Mouse (Mus musculus) MEL (cell line): Measurements from ENCODE around the gene Anxa9.

Source experiments
- CHD1 ChIP-seq: IDR thresholded peaks from 2 replicates; pipeline ENCODE4 v1.6.1; 2012; ENCODE audit warnings: low read depth, mild to moderate bottlenecking, inconsistent platforms, low read length, improper control_type of control experiment
- CTCF ChIP-seq, 3 experiments: IDR thresholded peaks in 2 of 3; conservative IDR thresholded peaks in 1 of 3; 2 replicates each; pipeline ENCODE4 v1.5.1; 2011 to 2012; ENCODE audit warnings: low read length in 3 of 3, low read depth in 2 of 3, mild to moderate bottlenecking in 2 of 3, improper control_type of control experiment in 1 of 3, inconsistent platforms in 1 of 3, mixed read lengths in 1 of 3, moderate library complexity in 1 of 3; ENCODE audit not compliant: control insufficient read depth in 1 of 3, insufficient read depth in 1 of 3, poor library complexity in 1 of 3, severe bottlenecking in 1 of 3
- KAT2A ChIP-seq: conservative IDR thresholded peaks from 2 replicates; pipeline ENCODE4 v1.6.1; 2012; ENCODE audit warnings: low read depth, low read length, improper control_type of control experiment, inconsistent platforms
- MAFK ChIP-seq: IDR thresholded peaks from 2 replicates; pipeline ENCODE4 v1.6.1; 2011; ENCODE audit warnings: low read depth, mild to moderate bottlenecking, low read length, improper control_type of control experiment, borderline replicate concordance
- MAX ChIP-seq: IDR thresholded peaks from 2 replicates; pipeline ENCODE4 v1.6.1; 2011; ENCODE audit warnings: low read length, improper control_type of control experiment
- MAZ ChIP-seq: IDR thresholded peaks from 2 replicates; pipeline ENCODE4 v1.6.1; 2012; ENCODE audit warnings: low read depth, mild to moderate bottlenecking, inconsistent platforms, low read length, improper control_type of control experiment
- MXI1 ChIP-seq: IDR thresholded peaks from 2 replicates; pipeline ENCODE4 v1.6.1; 2011; ENCODE audit warnings: mild to moderate bottlenecking, low read depth, low read length, improper control_type of control experiment
- POLR2A ChIP-seq, 2 experiments: IDR thresholded peaks; 2 replicates each; pipeline ENCODE4 v1.6.1; 2011 to 2012; ENCODE audit warnings: low read length in 2 of 2, mild to moderate bottlenecking in 2 of 2, control low read depth in 1 of 2, improper control_type of control experiment in 1 of 2, low read depth in 1 of 2, moderate library complexity in 1 of 2; ENCODE audit not compliant: control insufficient read depth in 1 of 2, insufficient read depth in 1 of 2, poor library complexity in 1 of 2
- TAL1 ChIP-seq: IDR thresholded peaks from 2 replicates; pipeline ENCODE4 v1.6.1; 2012; ENCODE audit warnings: mild to moderate bottlenecking, inconsistent platforms, low read length, moderate library complexity, mixed read lengths
- TBP ChIP-seq: IDR thresholded peaks from 2 replicates; pipeline ENCODE4 v1.8.0; 2011; ENCODE audit warnings: low read depth, low read length, improper control_type of control experiment
- TCF12 ChIP-seq: IDR thresholded peaks from 2 replicates; pipeline ENCODE4 v1.6.1; 2014; ENCODE audit warnings: low read depth, mild to moderate bottlenecking, inconsistent platforms, low read length, improper control_type of control experiment, moderate library complexity
- USF1 ChIP-seq: IDR thresholded peaks from 2 replicates; pipeline ENCODE4 v1.6.1; 2014; ENCODE audit warnings: low read depth, mild to moderate bottlenecking, inconsistent platforms, low read length, improper control_type of control experiment, moderate library complexity
- ZC3H11A ChIP-seq: IDR thresholded peaks from 2 replicates; pipeline ENCODE4 v1.6.1; 2012; ENCODE audit warnings: low read depth, mild to moderate bottlenecking, inconsistent platforms, low read length, improper control_type of control experiment
- ZKSCAN1 ChIP-seq: IDR thresholded peaks from 2 replicates; pipeline ENCODE4 v1.6.1; 2012; ENCODE audit warnings: low read depth, mild to moderate bottlenecking, inconsistent platforms, low read length, improper control_type of control experiment, moderate library complexity

DNA sequence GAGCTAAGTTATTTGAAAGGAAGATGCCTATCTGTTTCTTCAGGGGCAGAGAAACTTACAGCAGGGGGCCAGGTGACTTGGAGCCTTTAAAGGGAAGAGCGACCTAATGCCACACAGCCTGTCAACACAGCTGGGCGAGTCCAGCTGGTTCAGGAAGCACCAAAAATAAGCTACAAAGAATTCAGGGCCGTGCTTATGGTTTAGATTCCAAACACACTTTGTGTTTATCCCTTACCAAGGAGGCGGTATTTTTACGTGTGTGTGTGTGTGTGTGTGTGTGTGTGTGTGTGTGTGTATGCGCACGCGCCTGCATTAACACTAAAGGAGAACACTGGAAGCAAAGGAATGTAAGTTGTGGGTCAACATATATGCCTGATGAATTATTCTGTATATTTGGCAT is 26.2 kb downstream of the Anxa9 start:
- no peak for TF ChIP-seq CTCF (IDR thresholded peaks at IDR 0.05 in 2 of 3, conservative IDR thresholded peaks at IDR 0.05 in 1 of 3; ENCODE audit: control insufficient read depth in 1 of 3, insufficient read depth in 1 of 3, low read depth in 2 of 3, low read length in 3 of 3, poor library complexity in 1 of 3, severe bottlenecking in 1 of 3)
- no peak for TF ChIP-seq CHD1
- TF ChIP-seq POLR2A (IDR thresholded peaks at IDR 0.05; ENCODE audit: control insufficient read depth in 1 of 2, insufficient read depth in 1 of 2, low read depth in 1 of 2, low read length in 2 of 2, poor library complexity in 1 of 2): no peak
- TF ChIP-seq TBP: peak; percentile 4; the same call in 1 of the 2 replicates
- TF ChIP-seq KAT2A: no peak
- TF ChIP-seq MAFK: no peak
- no peak for TF ChIP-seq MAX
- TF ChIP-seq TCF12: no peak
- TF ChIP-seq TAL1: no peak
- TF ChIP-seq MXI1: no peak
- TF ChIP-seq MAZ: no peak
- no peak for TF ChIP-seq ZC3H11A
- no peak for TF ChIP-seq USF1
- no peak for TF ChIP-seq ZKSCAN1
